Mouse (Mus musculus) MEL (cell line): ENCODE measurements at regions not wholly inside any gene's neighbourhood (a gene's known extent, or its start where the extent isn't known, plus 50 kb on each side); places are given as distances from the start of the nearest gene placed in this dataset.
"Not testable (repeated sequence)": the region's sequence is repeated elsewhere in the genome, so short reads cannot be mapped to it uniquely, and the experiment has no call there.

Source experiments
- DNase-seq: peaks from one replicate; pipeline ENCODE4 v3.0.0; 2011; ENCODE audit warnings: low read depth, low spot score
- H3K27ac ChIP-seq: 2 replicates; pipeline ENCODE4 v1.5.1; 2012; ENCODE audit warnings: low read depth, mild to moderate bottlenecking, control low read depth, low read length, moderate library complexity; ENCODE audit not compliant: control insufficient read depth
- H3K27me3 ChIP-seq, 2 experiments: fragments of 150-350 bp in 1 of 2; sonication (generic) in 1 of 2; 2 replicates each; pipeline ENCODE4 v1.6.1; 2012; ENCODE audit warnings: low read length in 2 of 2, mild to moderate bottlenecking in 2 of 2, improper control_type of control experiment in 1 of 2, moderate library complexity in 1 of 2; ENCODE audit not compliant: insufficient read depth in 2 of 2, control insufficient read depth in 1 of 2
- H3K36me3 ChIP-seq, 2 experiments: 2 replicates each; pipeline ENCODE4 v1.6.1; 2012 to 2014; ENCODE audit warnings: low read length in 2 of 2, improper control_type of control experiment in 1 of 2, inconsistent platforms in 1 of 2, mild to moderate bottlenecking in 1 of 2; ENCODE audit not compliant: insufficient read depth in 2 of 2, control insufficient read depth in 1 of 2
- H3K4me1 ChIP-seq, 2 experiments: fragments of 150-350 bp in 1 of 2; sonication (generic) in 1 of 2; 2 replicates each; pipeline ENCODE4 v1.6.1; 2012; ENCODE audit warnings: low read length in 2 of 2, improper control_type of control experiment in 1 of 2, mild to moderate bottlenecking in 1 of 2; ENCODE audit not compliant: insufficient read depth in 2 of 2, control insufficient read depth in 1 of 2
- H3K4me3 ChIP-seq, 2 experiments: fragments of 150-350 bp in 1 of 2; sonication (generic) in 1 of 2; 2 replicates each; pipeline ENCODE4 v1.5.1; 2012; ENCODE audit warnings: low read depth in 2 of 2, low read length in 2 of 2, mild to moderate bottlenecking in 2 of 2, moderate library complexity in 2 of 2, control low read depth in 1 of 2, improper control_type of control experiment in 1 of 2; ENCODE audit not compliant: control insufficient read depth in 1 of 2, insufficient read depth in 1 of 2
- H3K79me2 ChIP-seq: 2 replicates; pipeline ENCODE4 v1.6.1; 2012; ENCODE audit warnings: mild to moderate bottlenecking, low read length, moderate library complexity; ENCODE audit not compliant: control insufficient read depth, poor library complexity, insufficient read depth
- H3K9ac ChIP-seq: 2 replicates; pipeline ENCODE4 v1.6.1; 2012; ENCODE audit warnings: low read depth, mild to moderate bottlenecking, control low read depth, low read length, moderate library complexity; ENCODE audit not compliant: control insufficient read depth, poor library complexity, severe bottlenecking
- H3K9me3 ChIP-seq: fragments of 150-350 bp; sonication (generic); replicated peaks from 2 replicates; pipeline ENCODE4 v1.6.1; 2012; ENCODE audit warnings: mild to moderate bottlenecking, low read length, improper control_type of control experiment, moderate library complexity; ENCODE audit not compliant: insufficient read depth
- BHLHE40 ChIP-seq: IDR thresholded peaks from 2 replicates; pipeline ENCODE4 v1.6.1; 2012; ENCODE audit warnings: low read depth, mild to moderate bottlenecking, inconsistent platforms, low read length, improper control_type of control experiment, borderline replicate concordance
- CHD2 ChIP-seq: IDR thresholded peaks from 2 replicates; pipeline ENCODE4 v1.6.1; 2011; ENCODE audit warnings: low read length, improper control_type of control experiment
- E2F4 ChIP-seq: IDR thresholded peaks from 2 replicates; pipeline ENCODE4 v1.6.1; 2011; ENCODE audit warnings: low read depth, low read length, improper control_type of control experiment, borderline replicate concordance
- ELF1 ChIP-seq: IDR thresholded peaks from 2 replicates; pipeline ENCODE4 v1.6.1; 2014; ENCODE audit warnings: low read depth, mild to moderate bottlenecking, inconsistent platforms, low read length, improper control_type of control experiment, moderate library complexity
- EP300 ChIP-seq, 2 experiments: IDR thresholded peaks; 2 replicates each; pipeline ENCODE4 v1.6.1; 2011; ENCODE audit warnings: improper control_type of control experiment in 2 of 2, low read length in 2 of 2, low read depth in 1 of 2, mild to moderate bottlenecking in 1 of 2
- ETS1 ChIP-seq: IDR thresholded peaks from 2 replicates; pipeline ENCODE4 v1.6.1; 2012; ENCODE audit warnings: low read depth, mild to moderate bottlenecking, inconsistent platforms, low read length, improper control_type of control experiment, moderate library complexity
- GATA1 ChIP-seq: IDR thresholded peaks from 2 replicates; pipeline ENCODE4 v1.6.1; 2011; ENCODE audit warnings: low read depth, low read length, improper control_type of control experiment
- MAFK ChIP-seq: IDR thresholded peaks from 2 replicates; pipeline ENCODE4 v1.6.1; 2011; ENCODE audit warnings: low read depth, mild to moderate bottlenecking, low read length, improper control_type of control experiment, borderline replicate concordance
- MAX ChIP-seq: IDR thresholded peaks from 2 replicates; pipeline ENCODE4 v1.6.1; 2011; ENCODE audit warnings: low read length, improper control_type of control experiment
- MXI1 ChIP-seq: IDR thresholded peaks from 2 replicates; pipeline ENCODE4 v1.6.1; 2011; ENCODE audit warnings: mild to moderate bottlenecking, low read depth, low read length, improper control_type of control experiment
- MYC ChIP-seq: IDR thresholded peaks from 2 replicates; pipeline ENCODE4 v1.6.1; 2011; ENCODE audit warnings: low read depth, mild to moderate bottlenecking, low read length, improper control_type of control experiment, moderate library complexity
- NELFE ChIP-seq: IDR thresholded peaks from 2 replicates; pipeline ENCODE4 v1.6.1; 2011; ENCODE audit warnings: low read depth, low read length, improper control_type of control experiment
- NRF1 ChIP-seq: IDR thresholded peaks from 2 replicates; pipeline ENCODE4 v1.6.1; 2014; ENCODE audit warnings: low read depth, mild to moderate bottlenecking, inconsistent platforms, low read length, improper control_type of control experiment, moderate library complexity; ENCODE audit not compliant: poor library complexity, insufficient read depth, severe bottlenecking
- POLR2A ChIP-seq, 2 experiments: IDR thresholded peaks; 2 replicates each; pipeline ENCODE4 v1.6.1; 2011 to 2012; ENCODE audit warnings: low read length in 2 of 2, mild to moderate bottlenecking in 2 of 2, control low read depth in 1 of 2, improper control_type of control experiment in 1 of 2, low read depth in 1 of 2, moderate library complexity in 1 of 2; ENCODE audit not compliant: control insufficient read depth in 1 of 2, insufficient read depth in 1 of 2, poor library complexity in 1 of 2
- POLR2AphosphoS5 ChIP-seq: IDR thresholded peaks from 2 replicates; pipeline ENCODE4 v1.6.1; 2012; ENCODE audit warnings: low read depth, borderline replicate concordance, mild to moderate bottlenecking, inconsistent platforms, low read length, moderate library complexity, mixed read lengths
- RAD21 ChIP-seq: IDR thresholded peaks from 2 replicates; pipeline ENCODE4 v1.6.1; 2011; ENCODE audit warnings: mild to moderate bottlenecking, low read depth, low read length, improper control_type of control experiment
- RCOR1 ChIP-seq: IDR thresholded peaks from 2 replicates; pipeline ENCODE4 v1.6.1; 2012; ENCODE audit warnings: low read depth, mild to moderate bottlenecking, inconsistent platforms, low read length, improper control_type of control experiment
- SIN3A ChIP-seq: IDR thresholded peaks from 2 replicates; pipeline ENCODE4 v1.6.1; 2012; ENCODE audit warnings: low read length, improper control_type of control experiment, inconsistent platforms
- TAL1 ChIP-seq: IDR thresholded peaks from 2 replicates; pipeline ENCODE4 v1.6.1; 2012; ENCODE audit warnings: mild to moderate bottlenecking, inconsistent platforms, low read length, moderate library complexity, mixed read lengths
- TBP ChIP-seq: IDR thresholded peaks from 2 replicates; pipeline ENCODE4 v1.8.0; 2011; ENCODE audit warnings: low read depth, low read length, improper control_type of control experiment
- TCF12 ChIP-seq: IDR thresholded peaks from 2 replicates; pipeline ENCODE4 v1.6.1; 2014; ENCODE audit warnings: low read depth, mild to moderate bottlenecking, inconsistent platforms, low read length, improper control_type of control experiment, moderate library complexity
- USF1 ChIP-seq: IDR thresholded peaks from 2 replicates; pipeline ENCODE4 v1.6.1; 2014; ENCODE audit warnings: low read depth, mild to moderate bottlenecking, inconsistent platforms, low read length, improper control_type of control experiment, moderate library complexity
- ZC3H11A ChIP-seq: IDR thresholded peaks from 2 replicates; pipeline ENCODE4 v1.6.1; 2012; ENCODE audit warnings: low read depth, mild to moderate bottlenecking, inconsistent platforms, low read length, improper control_type of control experiment
- ZMIZ1 ChIP-seq: IDR thresholded peaks from 2 replicates; pipeline ENCODE4 v1.6.1; 2012; ENCODE audit warnings: low read depth, mild to moderate bottlenecking, inconsistent platforms, low read length, improper control_type of control experiment, moderate library complexity
- ZNF384 ChIP-seq: IDR thresholded peaks from 2 replicates; pipeline ENCODE4 v1.6.1; 2012; ENCODE audit warnings: low read depth, mild to moderate bottlenecking, inconsistent platforms, low read length, improper control_type of control experiment

- TF ChIP-seq POLR2AphosphoS5 (no peak), RAD21 (no peak), MYC (peak; percentile 71; the same call in 1 of the 2 replicates), ZMIZ1 (no peak), ZC3H11A (no peak), CHD2 (no peak), TAL1 (peak; percentile 25; the same call in 1 of the 2 replicates), USF1 (no peak), ELF1 (no peak; the same call in 1 of the 2 replicates), MAFK (no peak), E2F4 (no peak)
Observed at GRCm38 (mm10) chr2:107151878-107152277, 92.4 kb upstream of the Fshb start (continued).

- Histone ChIP-seq H3K9ac (peak overlapping the region; percentile 49), H3K4me3 (peak overlapping the region; percentile 22 to 24; a peak in 2 of 4 replicates), H3K36me3 (peaks cover 0 to 39% of the 10 kb centered on the region in 2 experiments; a peak in 2 of 4 replicates), H3K27ac (peak overlapping the region; percentile 94), H3K4me1 (peaks cover 26 to 32% of the 10 kb centered on the region in 2 experiments)
- not testable (repeated sequence) for H3K79me2 ChIP-seq, H3K9me3 ChIP-seq, H3K27me3 ChIP-seq
- DNase-seq, result peak; percentile 77
- TF ChIP-seq MAX (0 out of 2 replicates have a peak, but pooled peaks have one; percentile 45), GATA1 (peak; percentile 86), TCF12 (peak; percentile 52; the same call in 1 of the 2 replicates), ZNF384 (peak; percentile 61; the same call in 1 of the 2 replicates), POLR2A (IDR thresholded peaks at IDR 0.05; ENCODE audit: control insufficient read depth in 1 of 2, insufficient read depth in 1 of 2, low read depth in 1 of 2, low read length in 2 of 2, poor library complexity in 1 of 2) (0 out of 4 replicates have a peak, but pooled peaks of 1 of the 2 experiments have one; percentile 41), NELFE (peak; percentile 41; the same call in 1 of the 2 replicates), SIN3A (peak; percentile 68), NRF1 (0 out of 2 replicates have a peak, but pooled peaks have one; percentile 21), ETS1 (peak; percentile 48; the same call in 1 of the 2 replicates), MYC (peak; percentile 73; the same call in 1 of the 2 replicates), ZMIZ1 (peak; percentile 33; the same call in 1 of the 2 replicates), MXI1 (0 out of 2 replicates have a peak, but pooled peaks have one; percentile 37), RCOR1 (peak; percentile 41), EP300 (IDR thresholded peaks at IDR 0.05; ENCODE audit: low read depth in 1 of 2, low read length in 2 of 2) (peak in 1 of 2 experiments; percentile 52; a peak in 2 of 4 replicates), TBP (peak; percentile 31; the same call in 1 of the 2 replicates), BHLHE40 (0 out of 2 replicates have a peak, but pooled peaks have one; percentile 32)
Observed at GRCm38 (mm10) chr2:107158836-107159402, 99.5 kb upstream of the Fshb start.
